Mouse (Mus musculus): ENCODE measurements around the gene Zdhhc8.

Gene Zdhhc8

GRCm38 (mm10) chr16:18231047-18231446 is 3.9 kb downstream of the Zdhhc8 start:
- DNase-seq (ENCODE audit: low spot score in 2 of 2): no peak

- no peak for DNase-seq (ENCODE audit: low spot score in 2 of 2)
Observed at GRCm38 (mm10) chr16:18230617-18231016, 4.3 kb downstream of the Zdhhc8 start.

- peak; percentile 83 to 92 for DNase-seq (ENCODE audit: low spot score in 2 of 2)
Observed at GRCm38 (mm10) chr16:18229622-18230021, 5.3 kb downstream of the Zdhhc8 start.

GRCm38 (mm10) chr16:18228856-18229255 is 6.1 kb downstream of the Zdhhc8 start:
- DNase-seq (ENCODE audit: low spot score in 2 of 2): no peak

GRCm38 (mm10) chr16:18227897-18228422 is 7.0 kb downstream of the Zdhhc8 start:
- no peak for DNase-seq (ENCODE audit: low spot score in 2 of 2)

- DNase-seq (ENCODE audit: low spot score in 2 of 2): no peak
Observed at GRCm38 (mm10) chr16:18227187-18227586, 7.7 kb downstream of the Zdhhc8 start.

GRCm38 (mm10) chr16:18222188-18222587 is 12.7 kb downstream of the Zdhhc8 start:
- DNase-seq (ENCODE audit: low spot score in 2 of 2): no peak

- DNase-seq (ENCODE audit: low spot score in 2 of 2): no peak
Observed at GRCm38 (mm10) chr16:18221543-18221898, 13.4 kb downstream of the Zdhhc8 start.

GRCm38 (mm10) chr16:18220856-18221542 is 13.9 kb downstream of the Zdhhc8 start:
- no peak for DNase-seq (ENCODE audit: low spot score in 2 of 2)

- peak in 1 of 2 experiments; percentile 61 for DNase-seq (ENCODE audit: low spot score in 2 of 2)
Observed at GRCm38 (mm10) chr16:18220001-18220400, 14.9 kb downstream of the Zdhhc8 start.

GRCm38 (mm10) chr16:18218580-18218996 is 16.3 kb downstream of the Zdhhc8 start:
- DNase-seq (ENCODE audit: low spot score in 2 of 2): no peak

GRCm38 (mm10) chr16:18217579-18217978 is 17.4 kb downstream of the Zdhhc8 start, which contains the start of gene Ccdc188:
Ccdc188 (plus strand) TSS chr16:18217879.
- no peak for DNase-seq (ENCODE audit: low spot score in 2 of 2)

- DNase-seq (ENCODE audit: low spot score in 2 of 2): no peak
Observed at GRCm38 (mm10) chr16:18214858-18215257, 20.1 kb downstream of the Zdhhc8 start.

- peak in 1 of 2 experiments; percentile 75 for DNase-seq (ENCODE audit: low spot score in 2 of 2)
Observed at GRCm38 (mm10) chr16:18213689-18214088, 21.2 kb downstream of the Zdhhc8 start.

GRCm38 (mm10) chr16:18211417-18212171 is 23.3 kb downstream of the Zdhhc8 start:
- peak; percentile 63 to 94 for DNase-seq (ENCODE audit: low spot score in 2 of 2)

GRCm38 (mm10) chr16:18210701-18211416 is 24.1 kb downstream of the Zdhhc8 start:
- peak in 1 of 2 experiments; percentile 88 for DNase-seq (ENCODE audit: low spot score in 2 of 2)

- no peak for DNase-seq (ENCODE audit: low spot score in 2 of 2)
Observed at GRCm38 (mm10) chr16:18203430-18204091, 31.4 kb downstream of the Zdhhc8 start.

GRCm38 (mm10) chr16:18202061-18202460 is 32.9 kb downstream of the Zdhhc8 start:
- DNase-seq (ENCODE audit: low spot score in 2 of 2): no peak

GRCm38 (mm10) chr16:18201620-18202019 is 33.3 kb downstream of the Zdhhc8 start:
- no peak for DNase-seq (ENCODE audit: low spot score in 2 of 2)

GRCm38 (mm10) chr16:18200062-18200461 is 34.9 kb downstream of the Zdhhc8 start:
- no peak for DNase-seq (ENCODE audit: low spot score in 2 of 2)

GRCm38 (mm10) chr16:18198365-18199098 is 36.4 kb downstream of the Zdhhc8 start:
- DNase-seq (ENCODE audit: low spot score in 2 of 2): no peak

Measured in left cerebral cortex, adult 9 months (tissue).